7 mouse cellular contexts compared by ENCODE assay signal in genomic region chr9:31331906-31332305, GRCm38 (mm10). TPM values are rescaled to one million over a fixed set of nuclear protein-coding genes. Genes with fewer than 3 reads are reported as not detected.
DNase-seq lines count a peak whose midpoint lies in the region; ATAC-seq and TF ChIP-seq lines count a peak whose summit lies in the region.

No protein-coding gene starts in this region.

- H3K9ac ChIP-seq in intestine, postnatal 0 days (ENCODE audit: low read depth, low read length), result no peak overlapping the region
- no peak overlapping the region for H3K9ac ChIP-seq in intestine, embryonic 15.5 days

- peaks cover 29% of the 10 kb centered on the region for H3K36me3 ChIP-seq in intestine, postnatal 0 days (ENCODE audit: control insufficient read depth, insufficient read depth)
- H3K36me3 ChIP-seq in intestine, embryonic 15.5 days, result peaks cover 3% of the 10 kb centered on the region; the same call in 1 of the 2 replicates

- H3K4me1 ChIP-seq in intestine, postnatal 0 days (replicated peaks; ENCODE audit: control insufficient read depth, insufficient read depth, low read length), result no peaks in the 10 kb centered on the region
- H3K4me1 ChIP-seq in intestine, embryonic 15.5 days (replicated peaks), result no peaks in the 10 kb centered on the region

- 63% methylated on average over 3 of the region's 3 CpGs for WGBS in intestine, postnatal 0 days
- WGBS in intestine, embryonic 15.5 days, result 64% methylated on average over 3 of the region's 3 CpGs

- no peaks in the 10 kb centered on the region for H3K9me3 ChIP-seq in intestine, postnatal 0 days (ENCODE audit: control insufficient read depth)
- H3K9me3 ChIP-seq in intestine, embryonic 15.5 days, result no peaks in the 10 kb centered on the region

- no peak overlapping the region for H3K4me3 ChIP-seq in intestine, postnatal 0 days (ENCODE audit: low read depth, low read length)
- H3K4me3 ChIP-seq in intestine, embryonic 15.5 days (replicated peaks), result no peak overlapping the region

- H3K27me3 ChIP-seq in intestine, postnatal 0 days (replicated peaks; ENCODE audit: control insufficient read depth, insufficient read depth, low read length), result no peaks in the 10 kb centered on the region
- no peaks in the 10 kb centered on the region for H3K27me3 ChIP-seq in intestine, embryonic 15.5 days (replicated peaks)

- TF ChIP-seq CTCF in intestine, postnatal 0 days (IDR thresholded peaks at IDR 0.05; ENCODE audit: low read depth), result peak; percentile 70

- no peak overlapping the region for H3K27ac ChIP-seq in intestine, postnatal 0 days (ENCODE audit: low read depth, low read length)
- H3K27ac ChIP-seq in intestine, embryonic 15.5 days, result no peak overlapping the region

- no peak overlapping the region for H3K4me2 ChIP-seq in intestine, postnatal 0 days (replicated peaks; ENCODE audit: low read depth)
- H3K4me2 ChIP-seq in intestine, embryonic 15.5 days (replicated peaks), result no peak overlapping the region

- no peak for ATAC-seq in intestine, postnatal 0 days
- no peak for ATAC-seq in intestine, embryonic 15.5 days
- peak; percentile 97 for ATAC-seq in megakaryocyte-erythroid progenitor cell, adult 5-6 weeks (replicated peaks; ENCODE audit: low FRiP score, low TSS enrichment, poor library complexity, severe bottlenecking)

- peak; percentile 10 for DNase-seq in MEL-GATA-1-ER (ENCODE audit: extremely low read depth, low read depth)
- peak; percentile 60 for DNase-seq in embryo, embryonic 10 days (ENCODE audit: low spot score)
- no peak for DNase-seq in Muller cell, postnatal 12 days (ENCODE audit: inconsistent ontology term)
- DNase-seq in thymus, postnatal 0 days (ENCODE audit: low spot score), result no peak

RNA-seq across cellular contexts. Expression of gene Prdm10, which starts 51.6 kb away (rescaled TPM):
- polyA plus RNA-seq in intestine, postnatal 0 days (2015; fragmentation: Nextera tagmentation; extraction: Ambion mirVana), result 1.0 and 1.2 TPM in 2 replicates
- polyA plus RNA-seq in intestine, embryonic 15.5 days (2015; fragmentation: Nextera tagmentation; extraction: Ambion mirVana), result 3.9 and 4.1 TPM in 2 replicates
- total RNA-seq in megakaryocyte-erythroid progenitor cell, adult 5-6 weeks (2014; fragmentation: Nextera tagmentation), result 14.0 and 20.2 TPM in 2 replicates
- 8.8 and 10.1 TPM in 2 replicates for total RNA-seq in megakaryocyte-erythroid progenitor cell, adult 5-6 weeks (2017)
- polyA plus RNA-seq in thymus, postnatal 0 days (2015; fragmentation: Nextera tagmentation; extraction: Ambion mirVana), result 3.6 and 3.9 TPM in 2 replicates

RNA-seq across cellular contexts. Expression of gene Nfrkb, which starts 54.1 kb away (rescaled TPM):
- 8.5 and 8.9 TPM in 2 replicates for polyA plus RNA-seq in intestine, postnatal 0 days (2015; fragmentation: Nextera tagmentation; extraction: Ambion mirVana)
- 17.3 and 18.2 TPM in 2 replicates for polyA plus RNA-seq in intestine, embryonic 15.5 days (2015; fragmentation: Nextera tagmentation; extraction: Ambion mirVana)
- 33.4 and 60.1 TPM in 2 replicates for total RNA-seq in megakaryocyte-erythroid progenitor cell, adult 5-6 weeks (2014; fragmentation: Nextera tagmentation)
- total RNA-seq in megakaryocyte-erythroid progenitor cell, adult 5-6 weeks (2017), result 24.5 and 36.8 TPM in 2 replicates
- polyA plus RNA-seq in thymus, postnatal 0 days (2015; fragmentation: Nextera tagmentation; extraction: Ambion mirVana), result 27.4 and 32.9 TPM in 2 replicates

Comparison
In these comparisons a context has a peak if more than half of its experiments do, and no peak if none do; other contexts are left out.
1. DNase-seq: peak in MEL-GATA-1-ER (single experiment) and embryo, embryonic 10 days (single experiment); none in Muller cell, postnatal 12 days (single experiment) and thymus, postnatal 0 days (single experiment).